Mouse (Mus musculus) midbrain, embryonic 14.5 days (tissue): ENCODE results near the gene Map3k14. TPM values are rescaled to one million over a fixed set of nuclear protein-coding genes. Genes with fewer than 3 reads are reported as not detected.

Source experiments
- ATAC-seq: fragments of 200-750 bp; cut with Nextera tagmentation; 2 replicates; pipeline ENCODE4 v1.8.0; 2017; ENCODE audit warnings: moderate number of reproducible peaks, moderate library complexity; ENCODE audit not compliant: low FRiP score, low TSS enrichment
- DNase-seq: peaks from one replicate; pipeline ENCODE4 v3.0.0-alpha.2; 2015
- H3K27ac ChIP-seq: fragments of 300-500 bp; sonication (generic); replicated peaks from 2 replicates; pipeline ENCODE4 v1.5.1; 2014; ENCODE audit warnings: mild to moderate bottlenecking, low read depth, low read length, moderate library complexity
- H3K27me3 ChIP-seq: fragments of 300-500 bp; sonication (generic); 2 replicates; pipeline ENCODE4 v1.6.1; 2014; ENCODE audit warnings: low read length, control low read depth, mixed read lengths; ENCODE audit not compliant: control insufficient read depth, insufficient read depth
- H3K36me3 ChIP-seq: fragments of 300-500 bp; sonication (generic); 2 replicates; pipeline ENCODE4 v1.6.1; 2014; ENCODE audit warnings: low read length, control low read depth; ENCODE audit not compliant: control insufficient read depth, insufficient read depth
- H3K4me1 ChIP-seq: fragments of 300-500 bp; sonication (generic); 2 replicates; pipeline ENCODE4 v1.6.1; 2014; ENCODE audit warnings: mild to moderate bottlenecking, antibody characterized with exemption, low read length, control low read depth; ENCODE audit not compliant: control insufficient read depth, insufficient read depth
- H3K4me2 ChIP-seq: fragments of 300-500 bp; sonication (generic); 2 replicates; pipeline ENCODE4 v1.6.1; 2014; ENCODE audit warnings: mild to moderate bottlenecking, low read length, moderate library complexity
- H3K4me3 ChIP-seq: fragments of 300-500 bp; sonication (generic); replicated peaks from 2 replicates; pipeline ENCODE4 v1.5.1; 2014; ENCODE audit warnings: low read depth, low read length
- H3K9ac ChIP-seq: fragments of 300-500 bp; sonication (generic); replicated peaks from 2 replicates; pipeline ENCODE4 v1.6.1; 2014; ENCODE audit warnings: mild to moderate bottlenecking, low read length, moderate library complexity
- H3K9me3 ChIP-seq: fragments of 300-500 bp; sonication (generic); 2 replicates; pipeline ENCODE4 v1.6.1; 2016; ENCODE audit warnings: low read length, control low read depth, mixed read lengths; ENCODE audit not compliant: control insufficient read depth
- WGBS: fragments of 180-500 bp; shearing (Covaris S2); extraction: QIAGEN DNeasy Blood & Tissue Kit; methylation state at CpG from one replicate; pipeline ENCODE4 v1.1.7; 2014; 5-methylcytosine and 5-hydroxymethylcytosine counted together
- polyA plus RNA-seq: library from polyadenylated mRNA; unstranded; fragments of >200 nt; fragmentation: Nextera tagmentation; extraction: Ambion mirVana; gene quantifications from 2 replicates; pipeline ENCODE4 v1.2.1, GENCODE M21; 2014

The Map3k14 gene
- polyA plus RNA-seq, 1 experiment from 2014 or later: 3.4 TPM

- H3K27me3 ChIP-seq: peaks cover 60% of the 10 kb centered on the region
- WGBS: under 1% methylated on average over 59 of the region's 59 CpGs
- H3K36me3 ChIP-seq: peaks cover 12% of the 10 kb centered on the region; the same call in 1 of the 2 replicates
- H3K9ac ChIP-seq: peak overlapping the region; percentile 66
- peak; percentile 86 for DNase-seq
- no peaks in the 10 kb centered on the region for H3K9me3 ChIP-seq
- H3K4me3 ChIP-seq: peak overlapping the region; percentile 49
- no peak for ATAC-seq
- H3K27ac ChIP-seq: no peak overlapping the region
- peaks cover 17% of the 10 kb centered on the region for H3K4me1 ChIP-seq
- peak overlapping the region; percentile 88 for H3K4me2 ChIP-seq
Observed at GRCm38 (mm10) chr11:103198911-103199803, 68.1 kb downstream of the Map3k14 start.

GRCm38 (mm10) chr11:103198339-103198738, 68.9 kb downstream of the Map3k14 start:
- 5% methylated on average over 16 of the region's 16 CpGs for WGBS
- Histone ChIP-seq H3K36me3 (peaks cover 12% of the 10 kb centered on the region; the same call in 1 of the 2 replicates), H3K27me3 (peaks cover 68% of the 10 kb centered on the region), H3K4me3 (no peak overlapping the region; the same call in 1 of the 2 replicates), H3K27ac (no peak overlapping the region), H3K4me1 (peaks cover 17% of the 10 kb centered on the region), H3K4me2 (peak overlapping the region; percentile 88), H3K9ac (no peak overlapping the region), H3K9me3 (no peaks in the 10 kb centered on the region)
- no peak for ATAC-seq
- DNase-seq: no peak

GRCm38 (mm10) chr11:103197340-103197739, 69.9 kb downstream of the Map3k14 start:
- peaks cover 78% of the 10 kb centered on the region for H3K27me3 ChIP-seq
- no peak for DNase-seq
- H3K4me1 ChIP-seq: peaks cover 22% of the 10 kb centered on the region
- WGBS: 83% methylated on average over 4 of the region's 4 CpGs
- H3K9ac ChIP-seq: no peak overlapping the region
- ATAC-seq: no peak
- H3K4me2 ChIP-seq: no peak overlapping the region
- no peak overlapping the region for H3K27ac ChIP-seq
- no peaks in the 10 kb centered on the region for H3K9me3 ChIP-seq
- H3K4me3 ChIP-seq: no peak overlapping the region
- H3K36me3 ChIP-seq: peaks cover 12% of the 10 kb centered on the region; the same call in 1 of the 2 replicates

- no peak for DNase-seq
- H3K36me3 ChIP-seq: peaks cover 12% of the 10 kb centered on the region; the same call in 1 of the 2 replicates
- H3K9me3 ChIP-seq: no peaks in the 10 kb centered on the region
- H3K27me3 ChIP-seq: peaks cover 95% of the 10 kb centered on the region
- WGBS: 86% methylated on average over 5 of the region's 5 CpGs
- no peak overlapping the region for H3K27ac ChIP-seq
- no peak overlapping the region for H3K9ac ChIP-seq
- ATAC-seq: no peak
- H3K4me2 ChIP-seq: no peak overlapping the region
- H3K4me1 ChIP-seq: peaks cover 19% of the 10 kb centered on the region
- no peak overlapping the region for H3K4me3 ChIP-seq
Observed at GRCm38 (mm10) chr11:103195656-103196055, 71.6 kb downstream of the Map3k14 start.

GRCm38 (mm10) chr11:103195236-103195635, 72.0 kb downstream of the Map3k14 start:
- Histone ChIP-seq H3K4me2 (no peak overlapping the region), H3K36me3 (peaks cover 14% of the 10 kb centered on the region; the same call in 1 of the 2 replicates), H3K9me3 (no peaks in the 10 kb centered on the region), H3K4me1 (peaks cover 19% of the 10 kb centered on the region), H3K4me3 (no peak overlapping the region), H3K27ac (no peak overlapping the region), H3K9ac (no peak overlapping the region), H3K27me3 (peaks cover 96% of the 10 kb centered on the region)
- WGBS: 89% methylated on average over 18 of the region's 18 CpGs
- DNase-seq: no peak
- no peak for ATAC-seq

GRCm38 (mm10) chr11:103193825-103194168, 73.5 kb downstream of the Map3k14 start:
- Histone ChIP-seq H3K36me3 (peaks cover 16% of the 10 kb centered on the region; the same call in 1 of the 2 replicates), H3K4me1 (peaks cover 8% of the 10 kb centered on the region; the same call in 1 of the 2 replicates), H3K27ac (no peak overlapping the region), H3K4me2 (no peak overlapping the region), H3K9me3 (no peaks in the 10 kb centered on the region), H3K27me3 (peaks cover 83% of the 10 kb centered on the region), H3K4me3 (no peak overlapping the region), H3K9ac (no peak overlapping the region)
- ATAC-seq (no peak), DNase-seq (no peak)
- WGBS: 33% methylated on average over 9 of the region's 9 CpGs

- WGBS: 5% methylated on average over 44 of the region's 44 CpGs
- Histone ChIP-seq H3K4me1 (peaks cover 7% of the 10 kb centered on the region; the same call in 1 of the 2 replicates), H3K4me2 (peak overlapping the region; percentile 55), H3K9ac (0 out of 2 replicates have a peak overlapping the region, but pooled peaks have one; percentile 2), H3K27me3 (peaks cover 77% of the 10 kb centered on the region), H3K36me3 (peaks cover 16% of the 10 kb centered on the region; the same call in 1 of the 2 replicates), H3K27ac (no peak overlapping the region), H3K9me3 (no peaks in the 10 kb centered on the region), H3K4me3 (peak overlapping the region; percentile 22)
- DNase-seq (peak; percentile 82), ATAC-seq (no peak)
Observed at GRCm38 (mm10) chr11:103192956-103193824, 74.1 kb downstream of the Map3k14 start.

GRCm38 (mm10) chr11:103192230-103192955, 74.9 kb downstream of the Map3k14 start:
- WGBS: 14% methylated on average over 28 of the region's 28 CpGs
- DNase-seq: peak; percentile 42
- no peak for ATAC-seq

More at GRCm38 (mm10) chr11:103192230-103192955, 74.9 kb downstream of the Map3k14 start:
- Histone ChIP-seq H3K4me1 (peaks cover 7% of the 10 kb centered on the region; the same call in 1 of the 2 replicates), H3K4me2 (peak overlapping the region; percentile 55), H3K4me3 (peak overlapping the region; percentile 22), H3K9me3 (no peaks in the 10 kb centered on the region), H3K27ac (no peak overlapping the region), H3K36me3 (peaks cover 16% of the 10 kb centered on the region; the same call in 1 of the 2 replicates), H3K9ac (0 out of 2 replicates have a peak overlapping the region, but pooled peaks have one; percentile 2), H3K27me3 (peaks cover 69% of the 10 kb centered on the region)
